Mouse (Mus musculus): ENCODE data around the gene Krt32. TPM values are rescaled to one million over a fixed set of nuclear protein-coding genes. Genes with fewer than 3 reads are reported as not detected.

Gene Krt32
- not detected for total RNA-seq (2021)
- long read RNA-seq, experiment 1: 0 reads
- long read RNA-seq, experiment 2: 0 reads

DNA sequence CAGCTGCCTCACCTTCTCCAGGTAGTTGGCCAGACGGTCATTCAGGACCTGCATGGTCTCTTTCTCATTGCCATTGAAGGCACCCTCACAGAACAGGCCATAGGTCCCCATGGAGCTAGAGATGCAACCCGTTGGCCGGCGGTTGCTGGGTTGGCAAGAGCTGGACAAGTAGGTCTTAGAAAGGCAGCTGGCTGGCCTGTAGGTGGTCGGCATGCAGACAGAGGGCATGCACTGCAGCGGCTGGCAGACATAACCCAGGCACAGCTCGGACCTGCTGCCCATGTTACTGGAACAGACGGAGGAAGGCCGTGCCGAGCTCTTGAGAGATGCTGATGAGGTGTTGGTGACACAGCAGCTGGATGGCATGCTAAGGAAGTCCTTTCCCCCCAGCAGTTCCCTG is at the start of gene Krt32:
TSS of gene Krt32 (minus strand) at position 366 of the 400 bp plus-strand sequence.
- no peak for DNase-seq (ENCODE audit: low spot score in 2 of 2)

DNA sequence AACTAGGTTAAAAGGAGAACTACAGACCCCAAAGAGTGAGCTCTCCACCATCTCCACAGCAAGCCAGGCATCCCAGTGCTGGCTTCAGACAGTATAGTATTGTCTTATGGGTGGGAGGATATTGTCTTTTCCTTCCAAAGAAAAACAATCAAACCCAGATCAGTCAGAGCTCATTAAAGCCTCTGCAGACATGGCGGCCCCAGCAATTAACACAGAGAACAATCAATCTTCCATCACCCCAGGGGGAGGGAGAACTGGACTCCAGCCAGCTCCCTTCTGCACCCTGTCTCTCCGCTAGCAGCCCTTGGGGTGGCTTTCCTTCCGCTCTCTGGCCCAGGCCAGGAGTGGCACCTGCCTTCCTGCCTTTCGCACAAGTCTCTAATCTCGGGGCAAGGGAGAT is 49.7 kb upstream of the Krt32 start:
- no peak for DNase-seq (ENCODE audit: low spot score in 2 of 2)

DNA sequence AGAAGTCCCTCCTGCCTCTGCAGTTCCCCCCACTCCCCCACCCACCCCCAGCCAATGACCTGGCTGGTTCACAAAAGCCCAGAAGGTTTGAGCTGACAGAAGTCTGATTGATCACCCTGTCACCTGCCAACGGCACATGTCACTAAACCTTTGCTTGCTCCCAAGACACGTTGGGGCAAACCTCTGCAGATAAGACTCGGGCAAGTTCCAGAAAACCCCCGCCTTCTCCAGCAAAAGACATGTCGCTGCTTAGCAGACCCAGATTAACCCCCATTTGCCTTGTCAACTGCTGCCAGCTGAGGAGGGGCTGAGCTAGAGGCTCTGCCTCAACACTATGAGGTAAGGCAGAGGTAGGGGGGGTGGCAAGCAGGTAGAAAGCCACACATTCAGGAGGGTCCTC is 48.5 kb upstream of the Krt32 start:
- no peak for DNase-seq (ENCODE audit: low spot score in 2 of 2)

DNA sequence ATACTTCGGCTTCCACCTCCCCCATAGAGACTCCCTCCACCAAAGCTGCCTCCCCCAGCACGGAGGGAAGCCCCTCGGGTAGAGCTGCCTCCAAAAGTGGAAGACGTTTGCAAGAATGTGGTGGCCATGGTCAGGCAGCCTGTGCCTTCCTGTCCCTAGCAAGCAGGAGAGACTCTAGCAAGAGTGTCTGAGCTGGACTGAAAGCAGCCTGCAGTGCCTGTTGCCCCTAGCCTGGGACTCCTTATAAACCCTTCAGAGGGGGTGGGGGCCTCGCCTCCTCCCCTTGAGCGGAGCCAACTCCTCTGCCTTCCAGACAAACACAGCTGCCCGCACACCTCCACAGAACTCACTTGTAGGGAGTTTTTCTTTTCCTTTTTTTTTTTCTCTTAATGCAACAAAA is 47.7 kb upstream of the Krt32 start, which contains the start of gene Krt15:
TSS of gene Krt15 (minus strand) at position 198 of the 400 bp plus-strand sequence.
- DNase-seq (ENCODE audit: low spot score in 2 of 2): no peak

DNA sequence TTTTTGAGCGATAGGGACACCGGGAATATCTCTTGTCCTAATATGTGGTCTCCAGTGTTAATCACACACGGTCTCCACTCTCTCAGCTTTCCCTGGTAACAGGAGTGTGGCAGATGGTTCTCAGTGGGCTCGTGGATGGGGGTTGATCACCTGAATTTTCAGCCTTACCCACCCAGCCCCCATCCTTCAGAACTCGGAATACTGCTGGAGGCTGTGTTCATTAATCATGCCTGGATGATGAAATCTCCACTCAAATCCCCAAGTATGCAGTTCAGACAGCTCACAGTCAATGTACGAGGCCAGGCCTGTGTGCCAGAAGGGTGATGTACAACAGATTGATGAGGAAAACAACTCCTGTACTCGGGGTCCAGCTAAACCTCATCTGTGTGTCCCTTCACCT is 36.9 kb upstream of the Krt32 start:
- no peak for DNase-seq (ENCODE audit: low spot score in 2 of 2)

DNA sequence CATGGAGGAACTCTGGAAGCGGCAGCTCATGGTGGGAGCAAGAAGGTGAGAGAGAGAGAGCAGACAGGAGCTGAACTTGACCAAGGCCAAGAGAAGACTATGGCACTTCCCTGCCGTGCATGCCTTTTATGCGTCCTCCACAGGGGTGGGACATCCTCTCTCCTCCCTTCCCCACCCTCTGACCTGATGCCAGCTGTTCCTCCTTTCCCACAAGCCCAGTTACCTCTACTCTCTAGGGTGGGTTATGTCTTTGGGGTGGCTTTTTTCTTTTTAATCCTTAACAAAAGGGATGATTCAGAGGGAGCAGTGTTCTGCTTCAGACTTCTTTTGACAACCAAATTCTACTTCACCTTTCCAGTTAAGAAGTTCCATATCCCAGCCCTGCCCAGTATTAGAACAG is 33.4 kb upstream of the Krt32 start, which contains the start of gene Krt13:
TSS of gene Krt13 (minus strand) at position 101 of the 400 bp plus-strand sequence.
- no peak for DNase-seq (ENCODE audit: low spot score in 2 of 2)

DNA sequence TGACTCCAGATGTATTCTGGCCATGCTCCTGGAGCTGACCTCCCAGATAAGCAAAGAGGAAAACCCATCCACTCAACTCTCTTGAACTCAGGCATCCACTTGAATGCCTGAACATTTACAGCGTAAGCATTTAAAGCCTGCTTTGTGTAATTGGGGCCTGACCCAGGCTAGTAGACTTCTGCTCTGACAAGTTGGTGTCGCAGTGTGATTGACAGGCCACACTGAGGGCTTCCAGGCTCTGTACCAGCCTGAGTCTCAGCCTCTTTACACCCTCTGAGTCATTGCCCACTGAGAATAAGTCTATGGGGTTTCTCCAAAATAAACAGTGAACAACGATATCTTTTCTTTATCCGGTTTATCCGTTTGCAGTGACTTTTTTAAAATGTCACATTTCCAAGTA is 32.3 kb upstream of the Krt32 start:
- no peak for DNase-seq (ENCODE audit: low spot score in 2 of 2)

DNA sequence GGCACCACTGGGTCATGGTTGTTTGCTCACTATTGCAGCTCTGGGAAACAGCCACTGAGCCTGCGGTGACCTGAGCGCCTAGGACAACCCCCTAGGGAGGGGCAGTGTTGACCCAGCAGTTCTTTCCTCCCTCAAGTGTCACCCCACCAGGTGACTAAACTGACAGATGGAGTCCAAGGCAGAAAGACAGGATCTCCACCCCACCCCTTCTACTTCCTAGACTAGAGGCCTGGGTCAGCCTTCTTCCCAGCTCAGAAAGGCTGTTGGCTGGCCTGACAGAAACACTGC is 25.7 kb upstream of the Krt32 start:
- no peak for DNase-seq (ENCODE audit: low spot score in 2 of 2)

DNA sequence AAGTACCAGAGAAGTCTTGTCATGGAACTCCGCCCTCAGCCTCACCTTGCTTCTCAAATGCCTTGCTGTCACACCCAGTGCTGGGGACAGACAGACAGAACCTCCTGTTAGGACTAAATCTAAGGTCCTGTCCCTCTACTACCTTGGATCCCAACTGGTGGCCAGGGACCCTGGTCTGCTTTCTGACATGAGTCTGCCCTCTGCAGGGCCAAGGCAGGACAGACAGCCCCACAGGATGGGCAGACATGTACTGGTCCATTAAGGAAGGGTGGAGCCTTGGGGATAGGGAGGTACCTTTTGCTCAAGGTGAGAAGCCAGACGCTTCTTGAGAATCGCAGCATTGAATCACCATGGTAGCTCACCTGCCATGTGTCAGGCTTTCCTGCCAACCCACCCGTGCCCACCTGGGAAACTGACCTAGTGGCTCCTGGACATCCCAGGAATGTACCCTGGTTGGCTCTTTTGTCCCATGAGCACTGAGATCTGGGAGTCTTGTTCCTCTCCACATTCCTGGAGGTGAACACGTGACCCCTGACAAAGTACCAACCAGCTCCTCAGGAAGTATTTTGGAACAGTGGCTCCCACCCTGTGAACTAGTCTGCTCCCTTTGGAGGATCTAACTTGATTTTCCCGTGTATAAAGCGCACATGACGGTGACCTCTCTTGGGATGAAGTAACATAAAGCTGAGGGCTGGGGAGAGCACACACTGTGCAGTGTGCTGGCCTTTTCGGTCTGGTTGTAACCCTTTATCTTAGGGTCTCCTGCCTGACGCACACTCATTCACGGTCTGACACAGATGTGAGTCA is 25.1 kb upstream of the Krt32 start:
- DNase-seq (ENCODE audit: low spot score in 2 of 2): no peak

DNA sequence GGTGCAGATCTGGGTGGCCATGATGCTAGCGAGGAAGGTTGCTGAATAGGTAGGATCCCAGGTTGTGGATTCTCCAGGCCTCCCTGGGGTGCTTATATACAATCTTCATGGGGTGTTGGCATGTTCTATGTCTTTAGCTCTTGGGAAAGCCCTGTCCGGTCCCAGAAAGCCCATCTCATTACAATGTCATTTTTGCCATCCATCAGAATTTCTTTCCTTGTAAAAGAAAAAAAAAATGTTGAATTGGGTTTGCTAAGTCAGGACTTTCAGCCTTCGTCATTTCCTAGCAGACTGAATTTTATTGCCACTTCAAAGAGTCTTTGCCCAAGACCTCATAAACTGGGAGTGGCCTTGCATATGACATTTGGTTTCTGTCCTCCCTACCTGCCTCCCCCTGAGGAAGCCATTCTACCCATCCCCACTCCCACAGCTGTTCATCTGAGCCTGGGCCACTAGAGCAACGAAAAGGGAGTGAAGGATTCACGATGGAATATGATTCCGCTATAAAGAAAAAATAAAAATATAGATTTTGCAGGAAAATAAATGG is 17.6 kb upstream of the Krt32 start, which contains the start of gene Krt36:
TSS of gene Krt36 (minus strand) at position 51 of the 547 bp plus-strand sequence.
- DNase-seq (ENCODE audit: low spot score in 2 of 2): no peak

DNA sequence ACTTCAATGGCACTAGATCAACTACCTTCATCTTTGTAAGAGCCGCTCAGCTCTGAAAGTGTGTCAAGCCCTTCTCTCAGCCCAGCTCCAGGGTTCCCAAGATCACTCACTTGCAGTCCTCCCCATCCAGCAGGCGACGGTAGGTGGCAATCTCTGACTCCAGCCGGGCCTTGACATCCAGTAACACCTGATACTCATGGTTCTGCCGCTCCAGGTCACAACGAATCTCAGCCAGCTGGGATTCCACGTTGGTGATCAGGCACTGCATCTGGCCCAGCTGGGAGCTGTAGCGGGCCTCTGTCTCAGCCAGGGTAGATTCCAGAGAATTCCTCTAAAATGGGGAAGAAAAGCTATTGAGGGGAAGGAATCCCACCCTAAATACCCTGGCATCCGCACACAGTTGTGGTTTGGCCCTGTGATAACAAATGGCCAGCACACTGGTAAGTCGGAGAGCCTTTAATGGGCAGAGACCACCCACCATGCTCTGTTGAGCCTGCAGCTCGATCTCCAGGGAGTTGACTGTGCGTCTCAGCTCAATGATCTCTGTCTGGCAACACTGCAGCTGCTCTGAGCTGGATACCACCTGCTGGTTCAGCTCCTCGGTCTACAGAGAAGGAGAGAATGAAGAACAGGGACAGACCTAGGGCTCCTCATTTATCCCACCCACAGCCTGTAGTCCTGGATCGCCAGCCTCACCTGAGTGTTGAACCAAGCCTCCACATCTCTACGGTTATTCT is 14.8 kb upstream of the Krt32 start:
- no peak for DNase-seq (ENCODE audit: low spot score in 2 of 2)

DNA sequence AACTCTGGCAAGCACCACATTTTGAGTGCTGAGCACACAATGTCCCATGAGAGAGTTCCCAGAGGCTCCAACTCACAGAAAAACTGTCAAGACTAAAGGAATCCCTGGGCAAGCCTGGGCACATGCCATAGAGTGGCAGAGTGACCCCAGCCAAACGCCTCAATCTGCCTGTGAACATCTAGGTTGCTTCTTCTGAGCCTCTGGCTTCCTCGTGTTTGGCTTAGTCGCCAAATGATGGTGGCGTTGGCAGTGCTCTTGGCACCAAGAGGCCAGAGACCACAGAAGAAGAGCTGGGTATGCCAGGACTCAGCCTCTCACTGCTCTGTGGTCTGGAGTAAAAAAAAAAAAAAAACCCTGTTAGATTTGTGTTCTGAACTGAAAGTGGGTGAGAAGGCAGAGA is 12.4 kb upstream of the Krt32 start:
- DNase-seq (ENCODE audit: low spot score in 2 of 2): no peak

DNA sequence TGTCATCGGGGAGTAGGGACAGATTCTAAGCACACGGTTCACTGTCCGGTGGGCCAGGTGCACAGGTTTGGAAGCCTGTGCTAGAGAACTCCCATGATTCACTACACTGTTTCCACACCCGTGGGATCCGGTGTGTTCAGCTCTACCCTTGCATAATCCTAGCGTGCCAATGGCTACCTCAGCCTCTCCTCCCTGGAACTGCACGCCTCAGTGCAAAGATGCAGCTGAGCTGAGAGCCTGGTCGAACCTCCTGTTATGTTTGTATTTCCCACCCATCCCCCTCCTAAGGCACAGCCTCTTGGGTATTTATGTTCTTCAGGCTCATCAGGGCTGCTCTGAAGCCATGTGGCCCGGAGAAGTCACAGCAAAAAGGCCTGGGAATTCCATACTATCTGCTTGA is 9.8 kb upstream of the Krt32 start:
- DNase-seq (ENCODE audit: low spot score in 2 of 2): no peak

DNA sequence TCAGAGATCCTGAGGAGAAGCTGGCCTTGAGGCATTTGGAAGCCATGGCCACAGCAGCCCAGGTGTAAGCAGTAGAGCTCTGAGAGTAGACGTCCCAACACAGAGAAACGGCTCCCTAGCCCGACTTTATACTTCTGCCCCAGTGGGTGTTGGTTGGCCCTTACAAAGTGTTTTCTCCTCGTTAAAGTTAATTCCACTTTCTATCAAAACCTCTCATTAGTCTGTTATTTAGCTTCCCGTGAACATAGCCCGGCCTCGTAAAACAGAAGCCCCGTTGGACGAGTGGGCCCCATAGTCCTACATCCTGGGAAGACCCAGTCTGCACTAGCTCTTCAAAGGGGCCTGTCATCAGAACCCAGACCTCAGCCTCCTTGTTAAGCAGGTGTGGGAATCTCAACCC is 8.1 kb upstream of the Krt32 start, which contains the start of gene Krt35:
TSS of gene Krt35 (minus strand) at position 101 of the 400 bp plus-strand sequence.
- no peak for DNase-seq (ENCODE audit: low spot score in 2 of 2)

DNA sequence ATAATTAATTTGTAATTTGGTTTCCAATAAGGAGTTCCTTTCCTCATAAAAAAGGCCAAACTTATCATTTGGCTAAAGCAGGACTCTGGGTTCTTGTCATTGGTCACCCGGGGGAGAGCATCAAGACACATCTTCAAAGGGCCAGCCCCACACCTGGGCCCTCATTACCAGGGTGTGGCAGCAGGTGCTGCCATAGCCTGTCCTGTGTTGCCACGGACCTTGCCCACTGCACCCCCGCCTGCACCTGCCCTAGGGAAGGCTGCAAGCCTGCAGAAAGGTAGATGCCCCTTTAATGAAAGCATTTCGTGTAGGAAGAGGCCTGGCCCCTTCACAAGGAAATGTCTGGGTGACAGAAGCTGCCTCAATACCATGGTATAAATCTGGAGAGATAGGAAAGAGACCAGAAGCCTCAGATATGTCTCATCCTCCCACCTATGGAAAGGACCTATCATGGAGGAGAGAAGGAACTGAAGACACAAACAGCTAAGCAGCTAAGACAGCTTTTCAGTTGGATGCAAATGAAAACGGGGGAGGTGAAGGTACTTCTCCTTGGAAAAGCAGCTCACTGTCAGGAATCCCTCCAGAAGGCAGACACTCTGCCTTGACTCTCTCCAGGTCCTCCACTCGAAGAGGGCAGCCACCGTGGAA is 476 bp upstream of the Krt32 start:
- DNase-seq (ENCODE audit: low spot score in 2 of 2): no peak

DNA sequence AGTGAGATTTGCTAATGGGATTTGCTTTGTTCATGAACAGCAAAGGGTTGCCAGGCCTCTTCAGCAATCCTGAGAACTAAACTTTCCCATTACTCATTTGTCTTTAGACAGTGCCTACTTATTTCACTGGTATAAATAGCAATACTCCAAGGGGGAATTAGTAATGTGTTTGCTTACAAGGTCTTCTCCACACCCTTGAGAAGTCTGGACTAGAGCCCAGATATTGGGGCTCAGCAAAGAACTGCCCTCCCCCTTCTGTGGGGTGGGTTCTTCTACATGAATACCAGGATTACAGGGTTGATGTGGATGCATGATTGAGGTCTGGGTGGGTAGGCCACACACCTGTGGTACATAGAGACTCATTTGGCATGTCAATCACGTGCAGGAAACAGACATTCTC is 14.2 kb downstream of the Krt32 start:
- no peak for DNase-seq (ENCODE audit: low spot score in 2 of 2)

DNA sequence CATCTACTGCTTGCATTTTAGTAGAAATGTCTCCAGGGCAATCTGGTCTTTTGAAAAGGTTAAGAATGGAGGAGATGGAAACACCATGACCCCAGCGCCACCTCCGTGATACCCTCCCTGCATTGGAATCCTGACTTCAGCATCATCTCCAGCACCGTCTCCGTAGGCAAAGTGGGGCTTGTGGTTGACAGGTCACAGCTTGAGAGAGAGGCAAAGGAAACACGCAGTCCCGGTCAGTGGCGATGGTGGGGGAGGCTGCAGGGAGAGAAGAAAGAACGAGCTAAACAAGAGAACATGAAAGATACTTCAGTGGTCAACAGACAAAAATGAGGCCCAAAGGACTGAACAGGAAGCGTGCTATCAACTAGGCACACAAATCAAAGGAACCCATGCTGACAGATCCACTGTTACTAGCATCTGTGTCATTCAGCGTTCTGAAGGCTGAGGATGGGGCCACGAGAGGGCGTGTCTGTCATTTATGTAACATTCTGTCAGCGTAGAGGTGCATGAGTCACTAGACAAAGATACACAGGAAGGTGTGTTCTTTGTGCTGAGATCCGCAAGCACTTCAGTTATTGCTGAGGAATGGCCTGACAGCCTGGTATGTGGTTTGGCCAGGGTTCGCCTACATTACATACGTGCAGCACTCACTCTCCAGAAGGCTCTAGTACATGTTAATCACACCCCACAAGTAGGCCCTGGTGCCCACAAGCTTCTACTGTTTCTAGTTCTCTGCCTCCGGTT is 20.6 kb downstream of the Krt32 start:
- no peak for DNase-seq (ENCODE audit: low spot score in 2 of 2)

DNA sequence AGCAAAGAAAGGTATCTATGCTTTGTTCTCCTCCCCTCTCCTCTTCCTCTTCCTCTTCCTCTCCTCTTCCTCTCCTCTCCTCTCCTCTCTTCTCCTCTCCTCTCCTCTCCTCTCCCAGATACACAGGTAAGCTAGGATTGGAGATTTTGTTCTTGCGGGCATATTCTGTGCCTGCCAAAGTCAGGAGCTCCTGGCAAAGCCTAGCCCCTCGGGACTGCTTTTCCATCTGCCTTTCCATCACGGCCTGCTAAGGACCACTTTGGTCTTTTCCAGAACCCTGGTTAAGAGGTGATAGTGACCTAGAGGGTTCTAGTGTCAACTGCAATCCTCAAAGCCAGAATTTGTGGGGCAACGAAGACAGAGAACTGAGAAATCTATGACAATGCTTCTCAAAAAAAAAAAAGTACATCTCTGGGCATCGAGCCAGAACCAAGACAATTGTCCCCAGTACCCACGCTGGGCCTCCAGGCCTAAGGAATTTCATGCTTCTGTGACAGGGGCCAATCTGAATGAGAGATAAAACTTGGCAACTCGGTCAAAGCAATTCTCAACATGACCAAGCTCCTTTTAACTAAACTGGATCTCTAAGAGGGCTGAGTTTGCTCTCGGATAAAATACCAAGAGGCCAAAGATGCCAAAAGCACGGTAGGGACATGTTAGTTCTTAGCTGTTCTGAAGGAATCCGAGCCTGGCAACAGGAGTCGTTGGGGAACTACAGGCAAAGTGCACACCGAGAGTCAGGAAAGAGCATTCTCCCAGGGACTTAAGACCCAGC is 21.6 kb downstream of the Krt32 start:
- DNase-seq (ENCODE audit: low spot score in 2 of 2): no peak

DNA sequence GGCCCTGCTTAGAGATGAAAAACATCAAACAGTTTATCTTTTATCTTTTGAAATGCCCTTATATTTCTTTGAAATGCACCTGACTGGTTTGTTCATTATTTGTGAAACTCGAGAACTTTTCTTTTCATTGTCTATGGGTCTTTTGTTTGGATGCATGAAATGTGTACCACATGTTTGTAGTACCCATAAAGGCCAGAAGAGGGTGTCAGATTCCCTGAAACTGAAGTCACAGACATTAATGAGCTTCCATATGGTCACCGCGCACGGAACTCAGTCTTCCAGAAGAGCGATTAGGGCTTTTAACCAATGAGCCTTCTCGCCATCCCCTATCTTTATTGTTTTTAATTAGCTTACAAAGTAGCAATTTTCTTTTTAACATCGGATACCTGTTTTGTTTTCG is 29.2 kb downstream of the Krt32 start:
- no peak for DNase-seq (ENCODE audit: low spot score in 2 of 2)

Data from left cerebral cortex, adult 18-20 months (tissue).